Mouse (Mus musculus) stomach, embryonic 16.5 days (tissue): Measurements from ENCODE around the gene Hsp90b1. TPM values are rescaled to one million over a fixed set of nuclear protein-coding genes. Genes with fewer than 3 reads are reported as not detected.
A peak's percentile ranks its signal among the peaks of the same experiment; 100 is the strongest.

ENCODE experiments used
- ATAC-seq: fragments of 200-750 bp; cut with Nextera tagmentation; 2 replicates; pipeline ENCODE4 v1.8.0; 2017; ENCODE audit warnings: moderate number of reproducible peaks, moderate TSS enrichment; ENCODE audit not compliant: insufficient read depth, low FRiP score
- H3K27ac ChIP-seq: fragments of 300-500 bp; sonication (generic); 2 replicates; pipeline ENCODE4 v1.5.1; 2014; ENCODE audit warnings: low read length
- H3K27me3 ChIP-seq: fragments of 300-500 bp; sonication (generic); 2 replicates; pipeline ENCODE4 v1.6.1; 2014; ENCODE audit warnings: low read length, control low read depth, mixed read lengths; ENCODE audit not compliant: control insufficient read depth, insufficient read depth
- H3K36me3 ChIP-seq: fragments of 300-500 bp; sonication (generic); 2 replicates; pipeline ENCODE4 v1.6.1; 2014; ENCODE audit warnings: low read length; ENCODE audit not compliant: control insufficient read depth, insufficient read depth
- H3K4me1 ChIP-seq: fragments of 300-500 bp; sonication (generic); 2 replicates; pipeline ENCODE4 v1.6.1; 2014; ENCODE audit warnings: low read length, control low read depth, mixed read lengths; ENCODE audit not compliant: control insufficient read depth, insufficient read depth
- H3K4me2 ChIP-seq: fragments of 300-500 bp; sonication (generic); 2 replicates; pipeline ENCODE4 v1.6.1; 2014; ENCODE audit warnings: low read depth, low read length, mixed read lengths
- H3K4me3 ChIP-seq: fragments of 300-500 bp; sonication (generic); replicated peaks from 2 replicates; pipeline ENCODE4 v1.5.1; 2014; ENCODE audit warnings: mild to moderate bottlenecking, low read length
- H3K9ac ChIP-seq: fragments of 300-500 bp; sonication (generic); 2 replicates; pipeline ENCODE4 v1.6.1; 2014; ENCODE audit warnings: low read length
- H3K9me3 ChIP-seq: fragments of 300-500 bp; sonication (generic); replicated peaks from 2 replicates; pipeline ENCODE4 v1.6.1; 2016; ENCODE audit warnings: low read length, control low read depth; ENCODE audit not compliant: control insufficient read depth
- WGBS: fragments of 180-500 bp; shearing (Covaris S2); extraction: QIAGEN DNeasy Blood & Tissue Kit; methylation state at CpG from one replicate; pipeline ENCODE4 v1.1.7; 2014; 5-methylcytosine and 5-hydroxymethylcytosine counted together
- polyA plus RNA-seq: library from polyadenylated mRNA; unstranded; fragments of >200 nt; fragmentation: Nextera tagmentation; extraction: Ambion mirVana; gene quantifications from 2 replicates; pipeline ENCODE4 v1.2.1, GENCODE M21; 2015

Gene Hsp90b1
- 669 and 693 TPM in 2 replicates for polyA plus RNA-seq

DNA sequence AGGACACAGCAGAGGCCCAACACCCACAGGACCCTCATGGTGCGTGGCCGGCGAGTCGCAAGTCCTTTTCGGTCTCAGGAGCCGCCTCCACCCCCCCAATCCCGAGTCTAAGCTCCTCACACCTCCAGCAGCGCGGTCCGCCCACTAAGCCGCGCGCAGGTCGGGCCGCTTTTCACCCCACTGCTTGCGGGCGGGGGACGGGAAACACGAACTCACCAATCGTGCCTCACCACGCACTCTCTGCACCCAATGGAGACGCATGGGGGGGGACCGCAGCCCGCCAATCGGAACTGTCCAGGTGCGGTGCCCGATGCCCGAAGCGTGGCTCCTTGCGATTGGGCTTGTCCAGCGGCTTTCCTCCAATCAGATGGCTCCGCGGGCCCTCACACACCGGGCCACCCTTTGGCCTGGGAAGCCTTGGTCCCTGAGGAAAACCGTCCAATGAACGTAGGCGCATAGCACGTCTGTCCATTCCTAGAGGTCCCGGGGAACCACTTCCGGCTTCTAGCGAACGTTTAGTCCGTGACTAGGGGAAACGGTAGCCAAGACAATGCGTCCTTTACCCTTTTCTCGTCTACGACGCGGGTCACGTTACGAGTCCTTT lies at the start of gene Hsp90b1, which contains the start of gene Ttc41:
Gene Hsp90b1, minus strand, starts transcription at position 192 of the 604 bp plus-strand sequence.
Gene Ttc41, plus strand, starts transcription at position 494 of the 604 bp plus-strand sequence.
- H3K4me3 ChIP-seq, result peak within 1 kb of the TSS; percentile 84
- ATAC-seq, result peak; percentile 98
- H3K27me3 ChIP-seq, result no peaks in the 10 kb centered on the region
- peaks cover 30% of the 10 kb centered on the region for H3K4me1 ChIP-seq
- peak within 1 kb of the TSS; percentile 95 for H3K27ac ChIP-seq
- peak within 1 kb of the TSS; percentile 86 for H3K4me2 ChIP-seq
- H3K36me3 ChIP-seq, result peaks cover 19% of the 10 kb centered on the region; the same call in 1 of the 2 replicates
- under 1% methylated on average over 51 of the region's 51 CpGs for WGBS
- H3K9me3 ChIP-seq, result no peaks in the 10 kb centered on the region
- peak within 1 kb of the TSS; percentile 92 for H3K9ac ChIP-seq

DNA sequence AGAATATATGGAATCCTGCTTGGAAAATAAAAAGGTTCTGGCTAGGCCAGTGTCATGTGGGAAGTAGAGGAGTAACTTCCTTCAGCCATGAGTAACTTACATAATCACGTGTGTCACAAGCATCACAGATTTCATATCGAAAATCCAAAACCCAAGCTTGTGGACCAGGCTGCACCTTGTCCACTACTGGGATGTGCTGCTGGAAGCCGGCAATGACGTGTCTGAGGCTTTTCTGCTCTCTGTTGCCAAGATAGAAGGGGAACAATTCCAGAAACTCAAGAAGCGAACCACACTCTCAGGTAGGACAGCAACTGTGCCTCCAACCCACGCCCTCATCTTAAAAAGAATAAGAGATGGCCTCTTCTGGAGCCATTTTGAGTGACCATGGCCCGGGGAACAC lies 39.0 kb upstream of the Hsp90b1 start:
- no peak overlapping the region for H3K4me2 ChIP-seq
- ATAC-seq, result no peak
- no peak overlapping the region for H3K4me3 ChIP-seq
- H3K9me3 ChIP-seq, result no peaks in the 10 kb centered on the region
- H3K27ac ChIP-seq, result no peak overlapping the region
- 85% methylated on average over 7 of the region's 7 CpGs for WGBS
- no peaks in the 10 kb centered on the region for H3K36me3 ChIP-seq
- no peaks in the 10 kb centered on the region for H3K27me3 ChIP-seq
- H3K4me1 ChIP-seq, result no peaks in the 10 kb centered on the region
- no peak overlapping the region for H3K9ac ChIP-seq

DNA sequence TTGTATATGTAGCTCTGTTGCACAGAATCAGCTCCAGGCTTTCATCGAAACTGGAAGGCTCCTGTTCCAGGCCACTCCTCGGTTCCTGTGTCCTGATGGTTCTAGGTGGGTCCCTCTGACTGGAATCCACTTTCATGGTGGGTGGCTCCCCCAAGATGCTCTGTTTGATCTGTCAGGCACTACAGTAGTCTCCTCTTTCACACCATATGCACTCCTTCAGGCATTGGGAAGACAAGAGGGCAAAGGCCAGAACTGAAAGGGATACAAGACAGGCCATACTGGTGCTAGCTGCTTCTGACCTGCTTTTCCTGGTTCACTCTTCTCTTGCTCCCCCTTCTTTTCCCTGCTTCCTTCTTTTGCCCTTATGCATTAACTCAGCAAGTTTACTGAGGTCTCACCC lies 37.6 kb upstream of the Hsp90b1 start:
- H3K9me3 ChIP-seq, result no peaks in the 10 kb centered on the region
- H3K27me3 ChIP-seq, result no peaks in the 10 kb centered on the region
- WGBS, result 85% methylated on average over 2 of the region's 2 CpGs
- H3K27ac ChIP-seq, result no peak overlapping the region
- H3K4me2 ChIP-seq, result no peak overlapping the region
- no peaks in the 10 kb centered on the region for H3K36me3 ChIP-seq
- no peak overlapping the region for H3K4me3 ChIP-seq
- no peaks in the 10 kb centered on the region for H3K4me1 ChIP-seq
- ATAC-seq, result no peak
- H3K9ac ChIP-seq, result no peak overlapping the region

- no peak overlapping the region for H3K4me3 ChIP-seq
- no peaks in the 10 kb centered on the region for H3K36me3 ChIP-seq
- H3K4me2 ChIP-seq, result no peak overlapping the region
- 81% methylated on average over 4 of the region's 4 CpGs for WGBS
- H3K4me1 ChIP-seq, result no peaks in the 10 kb centered on the region
- H3K27me3 ChIP-seq, result no peaks in the 10 kb centered on the region
- no peaks in the 10 kb centered on the region for H3K9me3 ChIP-seq
- H3K27ac ChIP-seq, result no peak overlapping the region
- no peak for ATAC-seq
- H3K9ac ChIP-seq, result no peak overlapping the region
Measured at GRCm38 (mm10) chr10:86735036-86735435, 29.7 kb upstream of the Hsp90b1 start.

DNA sequence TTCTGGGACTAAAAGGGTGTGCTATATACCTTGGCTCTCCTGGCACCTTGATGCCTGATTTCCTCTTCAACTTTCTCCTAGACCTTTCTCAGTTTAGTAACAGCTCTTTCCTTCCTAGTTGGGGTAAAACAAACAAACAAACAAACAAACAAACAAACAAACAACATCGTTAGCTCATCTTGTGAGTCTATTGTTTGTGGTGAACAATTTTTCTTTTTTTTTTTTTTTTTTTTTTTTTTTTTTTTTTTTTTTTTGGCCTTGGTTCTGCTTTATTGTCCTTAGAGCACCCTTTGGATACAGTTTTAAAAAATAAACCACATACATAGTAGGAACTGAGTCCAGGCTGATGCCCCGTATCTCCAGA lies 26.2 kb upstream of the Hsp90b1 start:
- ATAC-seq, result no peak
- peaks cover 8% of the 10 kb centered on the region for H3K4me1 ChIP-seq
- H3K27me3 ChIP-seq, result no peaks in the 10 kb centered on the region
- 39% methylated on average over 2 of the region's 2 CpGs for WGBS
- no peaks in the 10 kb centered on the region for H3K36me3 ChIP-seq
- no peak overlapping the region for H3K4me3 ChIP-seq
- no peak overlapping the region for H3K9ac ChIP-seq
- no peak overlapping the region for H3K4me2 ChIP-seq
- no peaks in the 10 kb centered on the region for H3K9me3 ChIP-seq
- no peak overlapping the region for H3K27ac ChIP-seq

- peak; percentile 41; the same call in 1 of the 2 replicates for ATAC-seq
- no peaks in the 10 kb centered on the region for H3K27me3 ChIP-seq
- H3K4me3 ChIP-seq, result peak overlapping the region; percentile 57
- H3K36me3 ChIP-seq, result no peaks in the 10 kb centered on the region
- H3K9ac ChIP-seq, result peak overlapping the region; percentile 78
- H3K9me3 ChIP-seq, result no peaks in the 10 kb centered on the region
- WGBS, result 8% methylated on average over 22 of the region's 22 CpGs
- peak overlapping the region; percentile 79 for H3K4me2 ChIP-seq
- peaks cover 8% of the 10 kb centered on the region for H3K4me1 ChIP-seq
- peak overlapping the region; percentile 66; the same call in 1 of the 2 replicates for H3K27ac ChIP-seq
Measured at GRCm38 (mm10) chr10:86730823-86731499, 25.7 kb upstream of the Hsp90b1 start.

- no peaks in the 10 kb centered on the region for H3K27me3 ChIP-seq
- no peak for ATAC-seq
- peak overlapping the region; percentile 71; the same call in 1 of the 2 replicates for H3K4me2 ChIP-seq
- H3K27ac ChIP-seq, result peak overlapping the region; percentile 11; the same call in 1 of the 2 replicates
- H3K4me3 ChIP-seq, result no peak overlapping the region
- H3K9me3 ChIP-seq, result no peaks in the 10 kb centered on the region
- H3K9ac ChIP-seq, result no peak overlapping the region; the same call in 1 of the 2 replicates
- H3K36me3 ChIP-seq, result no peaks in the 10 kb centered on the region
- peaks cover 8% of the 10 kb centered on the region for H3K4me1 ChIP-seq
- WGBS, result 93% methylated on average over 3 of the region's 3 CpGs
Measured at GRCm38 (mm10) chr10:86728176-86728575, 22.9 kb upstream of the Hsp90b1 start.

GRCm38 (mm10) chr10:86727548-86727980 lies 22.3 kb upstream of the Hsp90b1 start:
- Histone ChIP-seq H3K27ac (peak overlapping the region; percentile 11; the same call in 1 of the 2 replicates), H3K4me3 (peak overlapping the region; percentile 41), H3K4me1 (peaks cover 8% of the 10 kb centered on the region), H3K9me3 (no peaks in the 10 kb centered on the region), H3K27me3 (no peaks in the 10 kb centered on the region), H3K9ac (peak overlapping the region; percentile 68), H3K36me3 (no peaks in the 10 kb centered on the region), H3K4me2 (peak overlapping the region; percentile 71)
- WGBS, result 2% methylated on average over 12 of the region's 12 CpGs
- peak; percentile 81 for ATAC-seq

- no peak overlapping the region for H3K9ac ChIP-seq
- 71% methylated on average over 3 of the region's 3 CpGs for WGBS
- H3K27ac ChIP-seq, result no peak overlapping the region
- no peaks in the 10 kb centered on the region for H3K27me3 ChIP-seq
- no peaks in the 10 kb centered on the region for H3K4me1 ChIP-seq
- no peak overlapping the region for H3K4me2 ChIP-seq
- H3K4me3 ChIP-seq, result no peak overlapping the region
- H3K36me3 ChIP-seq, result no peaks in the 10 kb centered on the region
- no peak for ATAC-seq
- no peaks in the 10 kb centered on the region for H3K9me3 ChIP-seq
Measured at GRCm38 (mm10) chr10:86712156-86712555, 6.8 kb upstream of the Hsp90b1 start.
